Mouse (Mus musculus): Measurements from ENCODE around the gene Ccdc22. TPM values are rescaled to one million over a fixed set of nuclear protein-coding genes. Genes with fewer than 3 reads are reported as not detected.

Gene Ccdc22
- 30.5 and 31.7 TPM in 2 replicates for polyA plus RNA-seq (2012; rRNA removed)

GRCm38 (mm10) chrX:7604879-7605574 lies at the start of gene Ccdc22:
Ccdc22 (minus strand) TSS chrX:7605517.

GRCm38 (mm10) chrX:7638401-7639091 lies 33.2 kb upstream of the Ccdc22 start, which contains the start of gene Syp:
Syp (plus strand) TSS chrX:7638471.

DNA sequence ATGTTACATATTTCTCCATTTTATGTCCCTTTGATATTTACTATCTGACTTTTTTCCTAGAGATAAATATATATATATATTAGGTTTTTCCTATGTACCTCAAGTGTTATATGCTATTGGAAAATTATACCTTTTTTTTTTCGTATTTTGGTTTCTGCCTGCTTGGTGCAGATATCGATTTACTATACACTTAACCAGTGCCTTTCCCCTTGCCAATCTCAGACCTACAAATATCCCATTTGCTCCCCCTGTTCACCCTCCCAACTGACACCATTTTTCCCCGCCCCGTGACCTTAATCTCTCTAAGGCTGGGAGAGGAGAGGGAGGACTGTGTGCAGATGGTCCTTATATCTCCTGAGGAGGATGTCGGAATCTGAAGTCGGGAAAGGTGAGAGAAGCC lies 1.5 kb upstream of the Ccdc22 start, which contains the start of gene Cacna1f:
Cacna1f (plus strand) TSS at position 301 of the 400 bp plus-strand sequence.

DNA sequence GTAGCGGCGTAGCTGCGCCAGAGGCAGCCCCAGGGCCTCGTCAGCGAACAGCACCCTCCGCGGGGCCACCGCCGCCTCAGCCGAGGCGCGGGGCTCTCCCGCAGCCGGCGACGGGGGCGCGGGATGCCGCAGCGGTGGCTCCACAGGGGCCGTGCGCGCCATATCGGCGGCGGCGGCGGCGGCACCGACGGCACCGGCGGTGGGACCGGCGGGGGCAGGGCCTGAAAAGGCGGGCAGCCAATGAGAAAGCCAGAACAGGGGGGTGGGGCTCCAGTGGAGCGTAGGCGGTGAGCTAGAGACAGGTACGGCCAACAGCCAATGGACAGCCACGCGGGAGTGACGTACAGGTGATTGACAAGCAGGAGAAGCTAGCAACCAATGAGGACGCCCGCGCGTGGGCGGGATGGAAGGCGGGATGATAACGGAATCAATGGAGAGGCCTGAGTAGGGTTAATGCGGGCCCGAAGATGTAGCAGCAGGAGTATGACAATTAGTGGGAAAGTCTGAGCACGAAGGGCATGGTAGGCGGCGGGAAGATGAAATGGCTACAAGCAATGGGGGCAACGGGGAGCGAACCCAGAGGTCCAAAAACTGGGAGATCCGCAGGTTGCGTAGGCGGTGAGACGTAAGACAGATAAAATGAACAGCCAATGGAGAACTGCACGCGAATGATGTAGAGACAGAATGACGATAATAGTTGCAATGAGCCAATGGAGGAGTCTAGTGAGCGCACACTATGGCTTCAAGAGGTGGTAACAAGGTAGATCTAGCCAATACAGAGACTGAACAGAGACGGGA lies 31.0 kb downstream of the Ccdc22 start, which contains the start of gene Ppp1r3f:
Ppp1r3f (minus strand) TSS at position 197 of the 798 bp plus-strand sequence.

GRCm38 (mm10) chrX:7573176-7574086 lies 31.9 kb downstream of the Ccdc22 start, which contains the start of gene Foxp3:
Foxp3 (plus strand) TSS chrX:7573644.

Other genes with a start within 250 kb of the Ccdc22 start
- gene Usp27x, start 229.7 kb downstream of the Ccdc22 start, polyA plus RNA-seq (2012; rRNA removed) = 8.4 and 8.9 TPM in 2 replicates
- 0.03 and 0.13 TPM in 2 replicates for gene Foxp3, start 31.9 kb downstream of the Ccdc22 start, polyA plus RNA-seq (2012; rRNA removed)
- 10.0 and 10.6 TPM in 2 replicates for gene Ppp1r3f, start 31.2 kb downstream of the Ccdc22 start, polyA plus RNA-seq (2012; rRNA removed)
- gene Cacna1f, start 1.6 kb upstream of the Ccdc22 start, polyA plus RNA-seq (2012; rRNA removed) = 0.22 and 0.35 TPM in 2 replicates
- 300 and 326 TPM in 2 replicates for gene Syp, start 33.0 kb upstream of the Ccdc22 start, polyA plus RNA-seq (2012; rRNA removed)
- gene Prickle3, start 51.7 kb upstream of the Ccdc22 start, polyA plus RNA-seq (2012; rRNA removed) = 2.3 and 2.6 TPM in 2 replicates
- 32.6 and 38.3 TPM in 2 replicates for gene Plp2, start 65.9 kb upstream of the Ccdc22 start, polyA plus RNA-seq (2012; rRNA removed)
- 0.31 and 0.51 TPM in 2 replicates for gene Magix, start 75.7 kb upstream of the Ccdc22 start, polyA plus RNA-seq (2012; rRNA removed)
- gene Gpkow, start 91.6 kb upstream of the Ccdc22 start, polyA plus RNA-seq (2012; rRNA removed) = 30.8 and 32.1 TPM in 2 replicates
- 43.1 and 49.2 TPM in 2 replicates for gene Wdr45, start 108.8 kb upstream of the Ccdc22 start, polyA plus RNA-seq (2012; rRNA removed)
- gene Gm45208, start 116.7 kb upstream of the Ccdc22 start, polyA plus RNA-seq (2012; rRNA removed) = 0.35 and 0.49 TPM in 2 replicates
- 110 and 112 TPM in 2 replicates for gene Praf2, start 122.9 kb upstream of the Ccdc22 start, polyA plus RNA-seq (2012; rRNA removed)
- 75.3 and 82.4 TPM in 2 replicates for gene Ccdc120, start 145.4 kb upstream of the Ccdc22 start, polyA plus RNA-seq (2012; rRNA removed)
- 10.8 and 12.2 TPM in 2 replicates for gene Tfe3, start 157.0 kb upstream of the Ccdc22 start, polyA plus RNA-seq (2012; rRNA removed)
- 82.2 and 88.5 TPM in 2 replicates for gene Gripap1, start 184.2 kb upstream of the Ccdc22 start, polyA plus RNA-seq (2012; rRNA removed)
- gene Kcnd1, start 216.8 kb upstream of the Ccdc22 start, polyA plus RNA-seq (2012; rRNA removed) = 5.8 and 6.5 TPM in 2 replicates
- gene Otud5, start 235.8 kb upstream of the Ccdc22 start, polyA plus RNA-seq (2012; rRNA removed) = 37.3 and 40.7 TPM in 2 replicates